Mouse (Mus musculus): ENCODE results near the gene Six2.
"Not testable (repeated sequence)": the region's sequence is repeated elsewhere in the genome, so short reads cannot be mapped to it uniquely, and the experiment has no call there.

The Six2 gene

DNA sequence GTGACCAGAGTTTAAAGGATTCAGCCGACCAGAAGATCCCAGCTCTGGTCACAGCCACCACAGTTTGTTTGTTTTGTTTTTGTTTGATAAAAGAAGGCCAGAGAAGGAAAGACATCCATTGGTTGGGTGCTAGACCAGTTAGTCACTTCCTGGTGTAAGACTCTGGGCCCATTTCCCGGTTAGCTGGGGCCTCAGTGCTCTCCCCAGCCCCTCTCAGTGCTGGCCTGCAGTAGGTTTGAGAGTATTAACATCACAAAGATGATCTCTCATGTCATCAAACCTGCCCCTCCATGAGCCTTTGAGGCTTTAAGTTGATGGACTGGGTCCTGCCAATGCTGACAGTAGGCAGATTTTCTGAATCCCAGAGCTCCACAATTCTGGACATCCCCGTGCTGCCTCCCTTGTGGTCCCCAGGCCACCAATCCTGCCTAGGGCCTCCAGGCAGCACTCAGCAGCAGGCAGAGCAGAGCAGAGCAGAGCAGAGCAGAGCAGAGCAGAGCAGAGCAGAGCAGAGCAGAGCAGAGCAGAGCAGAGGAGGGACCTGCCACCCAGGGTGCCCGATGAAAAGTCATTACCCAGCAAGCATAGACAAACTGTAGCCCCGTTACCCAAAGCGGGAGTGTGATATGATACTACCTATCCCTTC lies 2.4 kb upstream of the Six2 start:
- no peak for DNase-seq (ENCODE audit: low read depth, low spot score)

DNA sequence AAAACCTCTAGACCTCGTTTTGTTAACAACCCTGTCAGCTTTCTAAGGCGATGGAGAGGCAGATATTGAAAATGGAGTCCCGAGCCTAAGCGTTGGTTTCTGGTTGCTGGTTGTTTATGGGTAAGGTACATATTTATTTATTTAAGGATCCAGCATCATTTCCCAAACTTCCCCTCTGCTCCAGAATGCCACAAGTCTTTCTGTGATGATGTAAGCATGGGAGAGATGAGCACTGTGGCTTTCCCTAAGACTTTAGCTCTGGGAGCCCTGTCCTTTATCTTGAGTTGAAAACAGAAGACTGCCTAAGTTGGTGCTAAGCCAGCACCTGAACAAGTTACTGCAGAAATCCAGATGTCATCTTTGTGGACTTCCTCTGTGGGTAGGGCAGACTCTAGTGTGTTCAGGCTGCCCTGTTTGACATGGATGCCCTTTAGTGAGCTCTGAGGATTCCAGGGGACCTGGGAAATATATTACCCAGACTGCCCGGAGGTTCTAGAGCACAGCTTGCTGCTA lies 1.8 kb upstream of the Six2 start:
- DNase-seq (ENCODE audit: low read depth, low spot score) = no peak

DNA sequence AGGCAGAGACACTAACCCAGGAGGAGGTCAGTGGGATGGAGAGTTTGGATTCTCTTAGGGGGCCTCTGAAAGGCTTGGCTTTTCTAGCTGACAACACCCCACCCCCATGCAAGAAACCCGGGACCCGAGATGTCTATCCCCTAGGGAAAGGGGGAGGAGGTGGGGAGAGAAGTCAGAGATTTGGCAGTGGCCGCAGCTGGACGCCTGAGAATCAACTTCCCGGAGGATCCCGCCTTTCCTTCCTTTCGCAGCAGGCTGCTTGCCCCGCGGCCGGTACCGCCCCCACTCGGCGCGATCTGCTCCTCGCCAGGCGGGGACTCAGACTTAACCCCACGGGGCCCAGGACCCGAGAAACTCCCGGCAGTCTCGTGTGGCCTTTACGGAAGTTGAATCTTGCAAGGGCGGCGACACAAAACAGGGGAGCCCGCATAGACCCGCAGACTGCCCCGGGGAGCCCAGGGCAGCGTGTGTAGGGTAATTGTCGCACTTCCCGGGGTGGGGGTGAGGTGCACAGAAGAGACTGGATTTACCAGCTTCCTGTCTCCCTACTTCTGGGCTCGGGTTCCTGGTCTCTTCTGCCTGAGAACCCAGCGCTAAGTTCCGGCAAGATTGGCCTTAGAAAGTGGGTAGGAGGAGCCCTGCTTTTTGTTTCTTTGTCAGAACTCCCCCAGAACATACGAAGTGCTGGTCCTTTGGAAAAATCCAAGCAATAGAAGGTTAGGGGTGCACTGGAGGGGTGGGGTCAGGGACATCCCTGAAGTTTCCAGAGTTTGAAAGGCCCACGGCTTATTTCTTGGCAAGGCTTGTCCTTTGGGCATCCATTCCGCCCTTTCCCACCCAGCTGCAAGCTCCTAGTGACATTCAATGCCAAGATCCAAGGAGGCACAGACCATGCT lies 1.1 kb upstream of the Six2 start:
- DNase-seq (ENCODE audit: low read depth, low spot score) = no peak

DNA sequence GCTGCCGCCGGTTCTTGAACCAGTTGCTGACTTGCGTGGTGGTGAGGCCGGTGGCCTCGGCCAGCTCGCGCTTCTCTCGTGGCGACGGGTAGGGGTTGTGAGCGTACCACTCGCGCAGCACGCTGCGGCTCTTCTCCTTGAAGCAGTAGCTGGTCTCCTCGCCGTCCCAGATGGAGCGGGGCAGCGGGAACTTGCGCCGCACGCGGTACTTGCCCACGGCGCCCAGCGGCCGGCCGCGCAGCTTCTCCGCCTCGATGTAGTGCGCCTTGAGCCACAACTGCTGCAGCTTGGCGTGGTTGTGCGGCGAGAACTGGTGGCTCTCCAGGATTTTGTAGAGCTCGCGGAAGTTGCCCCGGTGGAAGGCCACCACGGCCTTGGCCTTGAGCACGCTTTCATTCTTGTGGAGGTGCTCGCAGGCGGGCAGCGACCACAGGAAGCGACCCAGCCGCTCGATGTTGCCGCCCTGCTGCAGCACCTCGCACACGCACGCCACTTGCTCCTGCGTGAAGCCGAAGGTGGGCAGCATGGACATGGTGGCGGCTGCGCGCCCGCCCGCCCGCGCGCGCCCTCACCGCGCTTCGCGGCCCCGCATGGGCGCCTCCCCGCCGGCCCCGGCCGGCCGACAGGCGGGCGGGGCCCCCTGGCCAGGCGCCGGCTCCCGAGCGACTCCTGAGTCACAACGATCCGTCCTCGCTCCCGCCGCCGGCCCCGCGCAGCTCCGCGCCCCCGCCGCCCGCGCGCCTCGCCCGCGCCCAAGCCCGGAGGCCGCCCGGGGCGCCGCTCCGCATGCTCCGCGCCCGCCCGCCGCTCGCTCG lies 446 bp downstream of the Six2 start:
- DNase-seq (ENCODE audit: low read depth, low spot score) = no peak

DNA sequence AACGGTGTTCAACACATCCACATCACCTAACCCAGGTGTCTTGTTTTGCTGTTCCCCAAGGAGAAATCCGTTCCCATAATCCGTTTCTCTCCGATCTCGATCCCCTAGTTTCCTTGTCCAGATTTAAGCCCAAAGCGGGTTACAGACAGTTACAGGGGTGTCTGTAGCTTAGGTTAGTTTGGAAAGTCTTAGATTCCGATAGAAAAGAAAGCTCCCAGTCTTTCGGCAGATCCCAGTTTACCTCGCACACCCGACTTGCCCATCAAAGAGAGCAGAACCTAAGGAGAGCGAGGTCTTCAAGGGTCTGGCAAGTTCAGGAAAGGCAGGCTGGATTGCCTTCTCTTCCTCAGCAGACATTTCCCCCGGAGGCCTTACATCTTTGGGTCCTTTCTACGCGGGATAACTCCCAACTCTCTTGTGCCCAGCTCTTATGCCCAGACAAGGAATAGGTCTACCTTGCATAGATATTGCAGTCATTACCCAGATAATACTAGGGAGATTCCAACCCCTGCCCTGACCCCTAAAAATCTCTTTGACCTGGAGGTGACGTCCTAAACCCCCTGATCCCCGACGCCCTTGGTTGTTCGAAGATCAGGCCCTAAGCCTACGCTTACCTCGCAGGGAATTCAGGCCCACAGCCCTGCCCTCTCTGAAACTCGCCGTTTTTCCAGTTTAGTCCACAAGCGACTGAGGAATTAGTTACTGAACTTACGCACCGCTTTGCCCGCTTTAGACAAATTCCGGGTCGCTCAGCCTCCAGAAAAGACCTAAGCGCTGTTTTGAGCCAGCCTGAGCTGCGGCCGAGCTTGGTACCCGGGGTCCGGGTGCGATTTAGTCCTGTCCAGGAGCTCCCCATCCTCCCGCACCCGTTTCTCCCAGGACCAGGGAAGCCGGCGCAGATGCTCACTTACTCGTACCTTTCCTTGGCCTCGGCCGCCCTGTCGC lies 1.3 kb downstream of the Six2 start:
- DNase-seq (ENCODE audit: low read depth, low spot score) = no peak

DNA sequence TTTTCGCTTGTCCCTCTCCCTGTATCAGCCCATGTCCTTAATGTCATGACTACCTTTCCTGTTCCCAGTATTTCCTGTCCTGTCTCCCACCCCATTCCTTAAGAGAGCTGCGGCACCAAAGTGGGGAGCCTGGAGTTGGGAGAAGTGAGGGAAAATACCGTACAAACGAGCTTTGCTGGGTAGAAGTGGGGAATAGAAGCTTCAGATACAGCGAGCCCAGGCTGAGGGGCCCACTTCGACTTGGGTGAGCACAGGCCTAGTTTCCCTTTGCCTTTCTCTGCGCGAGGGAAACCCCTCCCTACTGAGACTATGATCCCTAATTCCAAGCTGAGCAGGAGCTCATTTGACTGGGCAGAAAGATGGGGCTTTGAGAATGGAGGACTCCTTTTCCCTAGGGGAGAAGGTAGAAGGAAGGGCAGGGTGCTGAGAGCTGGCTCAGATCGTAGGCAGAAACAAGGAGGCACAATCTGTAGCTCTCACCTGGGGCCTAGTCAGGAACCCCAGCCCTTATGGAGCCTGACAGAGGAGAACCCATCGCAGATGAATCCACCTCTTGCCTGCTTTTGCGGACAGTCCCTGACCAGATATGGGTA lies 2.3 kb downstream of the Six2 start:
- no peak for DNase-seq (ENCODE audit: low read depth, low spot score)

DNA sequence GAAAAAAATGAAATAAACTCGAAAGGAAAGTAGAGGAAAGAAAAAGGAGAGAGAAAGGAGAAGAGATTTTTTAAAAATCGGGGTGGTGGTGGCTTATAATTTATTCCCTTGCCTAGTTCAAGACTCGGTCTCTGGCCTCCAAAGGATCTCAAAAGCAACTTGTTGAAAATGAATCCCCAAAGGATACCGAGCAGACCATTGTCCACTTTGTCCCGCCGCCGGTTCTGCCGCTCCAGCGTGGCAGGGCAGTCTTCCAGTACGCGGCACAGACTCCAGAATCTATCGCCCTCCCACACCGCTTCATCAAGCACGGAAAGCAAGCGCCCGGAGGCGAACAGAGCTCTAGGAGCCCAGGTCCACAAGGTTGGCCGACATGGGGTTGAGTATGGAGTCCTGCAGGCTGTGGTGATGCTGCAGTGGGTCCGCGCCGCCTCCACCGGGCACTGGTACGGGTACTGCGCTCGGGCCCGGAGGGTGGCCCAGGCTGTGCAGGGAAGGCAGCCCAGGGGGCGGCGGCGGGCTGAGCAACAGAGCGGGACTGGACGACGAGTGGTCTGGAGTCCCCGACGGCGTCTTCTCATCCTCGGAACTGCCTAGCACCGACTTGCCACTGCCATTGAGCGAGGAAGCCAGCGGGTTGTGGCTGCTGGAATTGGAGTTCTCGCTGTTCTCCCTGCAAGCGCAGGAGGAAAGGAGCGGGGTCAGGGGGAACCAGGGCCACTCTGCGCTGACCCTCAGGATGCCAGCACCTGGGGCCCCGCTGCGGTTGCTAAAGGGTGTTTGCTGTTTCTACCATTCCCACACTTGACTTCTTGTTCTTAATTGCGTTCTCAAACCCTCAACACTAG lies 3.0 kb downstream of the Six2 start:
- DNase-seq (ENCODE audit: low read depth, low spot score) = no peak

DNA sequence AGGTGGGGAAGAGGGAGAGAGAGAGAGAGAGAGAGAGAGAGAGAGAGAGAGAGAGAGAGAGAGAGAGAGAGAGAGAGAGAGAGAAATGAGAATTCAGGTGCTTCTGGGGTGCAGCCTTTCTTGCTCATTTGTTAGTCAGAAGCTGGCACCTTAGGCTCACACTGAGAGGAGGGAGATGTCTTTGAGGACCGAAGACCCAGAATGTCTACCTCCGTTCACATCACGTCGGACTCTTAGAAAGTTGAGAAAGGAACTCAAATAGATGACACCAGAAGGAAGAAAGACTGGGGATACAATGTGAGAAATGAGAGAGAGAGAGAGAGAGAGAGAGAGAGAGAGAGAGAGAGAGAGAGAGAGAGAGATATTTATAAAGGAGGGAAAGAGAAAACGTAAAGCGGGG lies 3.6 kb downstream of the Six2 start:
- DNase-seq (ENCODE audit: low read depth, low spot score) = not testable (repeated sequence)

DNA sequence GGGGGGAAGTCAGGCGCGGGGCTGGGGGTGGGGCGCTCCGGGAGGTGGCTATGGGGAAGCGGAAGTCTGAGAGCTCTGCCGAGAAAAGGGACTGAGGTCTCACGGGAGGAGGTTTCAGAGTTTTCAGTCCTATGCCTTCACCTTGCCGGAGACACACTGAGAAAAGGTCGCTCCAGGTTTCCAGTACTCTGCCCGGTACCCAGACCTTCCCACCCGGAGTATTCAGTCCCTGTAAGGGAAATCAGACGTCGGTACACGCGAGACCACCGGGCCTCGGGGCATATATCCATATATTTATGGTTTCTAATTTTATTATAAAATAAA lies 4.1 kb downstream of the Six2 start:
- peak; percentile 44 for DNase-seq (ENCODE audit: low read depth, low spot score)

DNA sequence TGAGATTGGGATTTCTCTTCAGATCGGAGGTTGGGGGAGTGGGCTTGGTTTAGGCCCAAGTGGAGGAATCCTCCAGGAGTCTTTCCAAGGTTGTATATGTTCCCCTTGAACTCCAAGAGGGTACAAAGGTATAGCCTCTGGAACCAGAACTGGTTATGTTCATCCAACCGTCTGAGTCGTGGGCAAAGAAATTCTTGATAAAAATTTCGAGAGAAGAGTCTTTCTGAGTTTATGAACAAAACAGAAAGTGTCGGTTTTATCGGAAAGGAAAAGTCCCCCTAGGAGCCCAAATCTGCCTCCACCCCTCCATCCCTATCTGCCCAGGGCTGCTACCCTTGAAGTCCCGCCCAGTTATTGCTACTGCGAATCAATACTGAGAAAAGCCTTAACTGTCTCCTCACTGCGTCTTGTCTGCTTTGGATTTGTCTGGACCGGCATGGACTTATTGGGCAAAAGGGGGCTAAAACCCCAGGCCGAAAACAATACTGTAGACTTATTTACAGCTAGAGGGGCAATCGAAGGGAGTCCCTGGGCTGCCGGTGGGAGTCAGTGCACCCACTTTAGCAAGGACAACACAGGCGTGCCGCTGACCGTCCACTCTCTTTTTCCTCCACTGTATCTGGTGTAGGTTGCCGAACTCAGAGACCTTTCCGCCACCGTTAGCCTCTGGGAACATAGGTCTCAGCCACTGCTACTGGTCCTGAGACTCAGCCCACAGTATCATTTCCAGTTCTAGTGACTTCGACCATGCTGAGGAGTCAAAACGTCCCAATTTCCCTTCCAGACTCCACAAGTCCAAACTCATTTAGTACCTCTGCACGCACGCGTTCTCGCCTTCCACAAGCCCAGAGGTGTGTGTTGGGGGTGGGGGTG lies 4.7 kb downstream of the Six2 start:
- DNase-seq (ENCODE audit: low read depth, low spot score) = no peak

DNA sequence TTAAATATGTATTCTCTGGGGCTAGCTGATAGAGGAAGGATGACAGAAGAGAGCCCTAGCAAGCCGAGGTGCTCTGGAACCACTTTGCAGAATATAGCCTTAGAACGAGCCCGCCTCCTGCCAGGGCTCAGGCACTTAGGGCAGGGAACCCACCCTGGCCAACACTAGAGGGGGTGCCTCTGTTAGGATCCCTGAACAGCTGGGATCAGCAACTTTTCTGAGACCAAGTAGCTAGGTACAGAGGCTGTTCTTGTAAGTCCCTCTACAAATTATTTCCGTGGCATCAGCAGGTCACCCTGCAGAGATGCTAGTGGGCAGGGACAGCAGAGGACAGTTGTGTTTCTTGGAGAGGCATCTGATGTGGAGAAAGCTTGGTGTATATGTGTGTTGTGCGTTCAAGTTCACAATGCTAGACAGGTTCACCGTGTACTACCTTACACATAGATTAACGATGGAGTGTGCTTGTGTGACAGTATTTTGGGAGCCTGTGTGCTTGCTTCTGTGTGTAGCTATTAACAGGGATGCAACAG lies 5.8 kb downstream of the Six2 start:
- DNase-seq (ENCODE audit: low read depth, low spot score) = no peak

DNA sequence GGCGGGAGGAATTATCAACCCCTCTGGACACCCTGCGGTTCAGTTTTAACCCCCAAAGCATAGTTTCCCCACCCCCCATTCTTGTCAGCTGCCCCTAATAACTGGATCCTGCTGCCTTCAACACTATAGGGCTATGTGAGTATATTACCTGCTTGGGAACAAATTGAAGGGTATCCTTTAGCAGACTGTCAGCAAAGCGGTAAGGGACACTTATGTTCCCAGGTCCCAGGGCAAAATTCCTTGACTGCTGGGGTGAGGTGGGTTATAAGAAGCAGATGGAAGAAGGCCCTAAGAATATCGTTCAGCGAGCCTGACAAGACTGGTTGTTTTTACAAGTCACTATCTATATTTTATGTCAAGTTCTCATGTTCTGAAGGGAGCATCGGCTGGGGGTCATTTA lies 6.3 kb downstream of the Six2 start:
- DNase-seq (ENCODE audit: low read depth, low spot score) = no peak

DNA sequence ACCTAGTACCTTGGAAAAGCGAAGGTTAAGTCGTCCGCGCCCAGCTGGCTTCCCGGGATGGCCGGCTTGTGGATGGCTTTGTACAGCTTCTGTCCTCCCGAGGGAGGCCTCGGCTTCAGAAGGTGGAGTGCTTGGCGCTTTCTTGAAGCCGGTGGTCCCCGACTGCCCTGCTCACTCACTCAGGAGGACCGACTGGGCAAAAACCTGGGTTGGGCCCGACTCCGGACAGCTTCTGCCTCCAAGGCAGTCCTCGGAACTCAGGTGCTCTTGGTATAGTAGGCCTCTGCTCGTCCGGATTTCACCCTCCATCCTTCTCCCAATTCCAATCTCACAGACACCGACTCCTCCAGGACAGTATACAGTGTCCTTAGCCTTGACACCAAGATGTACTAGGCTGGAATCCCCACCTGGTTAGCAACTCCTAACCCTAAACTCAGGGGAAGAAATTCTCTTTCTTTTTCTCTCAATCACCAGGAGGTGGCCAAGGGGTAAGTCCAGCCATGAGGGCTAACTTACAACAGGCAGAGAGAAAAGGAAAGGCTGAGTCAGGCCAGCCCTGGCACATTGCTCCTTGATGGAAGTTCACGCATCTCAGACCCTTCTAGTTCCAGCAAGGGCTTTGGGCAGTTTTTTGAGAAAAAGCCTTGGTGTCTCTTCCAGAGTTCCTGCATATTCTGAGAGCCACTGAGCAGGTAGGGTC lies 7.1 kb downstream of the Six2 start:
- DNase-seq (ENCODE audit: low read depth, low spot score) = no peak

DNA sequence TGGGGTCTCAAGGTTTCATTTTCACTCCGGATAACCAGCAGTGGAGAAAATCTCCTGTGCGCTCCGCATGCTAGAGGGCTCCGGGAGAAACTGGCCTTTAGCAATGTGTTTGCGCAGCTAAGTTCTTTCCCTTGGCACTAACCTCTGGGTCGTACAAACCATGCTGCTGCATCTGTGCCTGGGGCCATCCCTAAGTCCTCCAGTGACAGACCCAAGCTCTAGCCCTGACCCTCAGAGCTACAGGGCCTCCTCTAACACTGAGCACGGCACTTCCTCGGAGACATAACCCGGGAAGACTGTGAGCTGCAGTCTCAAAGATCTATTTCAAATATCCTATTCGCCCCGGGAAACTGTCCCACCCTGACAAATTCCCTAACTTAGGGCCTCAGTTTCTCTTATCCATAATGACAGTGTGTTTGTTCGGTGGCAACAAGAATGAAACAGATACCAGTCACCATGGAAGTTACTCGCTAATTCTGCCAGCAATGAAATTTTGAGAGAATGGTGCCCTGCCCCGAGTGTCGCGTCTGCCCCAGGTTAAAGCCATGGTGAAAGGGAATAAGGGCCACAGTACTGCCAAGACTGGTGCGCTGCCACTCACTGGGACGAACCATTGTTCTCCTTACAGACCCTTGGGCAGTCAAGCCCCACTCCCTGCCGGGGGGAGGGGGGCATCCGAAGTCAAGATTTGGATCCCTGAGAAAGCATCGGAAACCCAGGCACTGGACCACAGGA lies 7.8 kb downstream of the Six2 start:
- no peak for DNase-seq (ENCODE audit: low read depth, low spot score)

DNA sequence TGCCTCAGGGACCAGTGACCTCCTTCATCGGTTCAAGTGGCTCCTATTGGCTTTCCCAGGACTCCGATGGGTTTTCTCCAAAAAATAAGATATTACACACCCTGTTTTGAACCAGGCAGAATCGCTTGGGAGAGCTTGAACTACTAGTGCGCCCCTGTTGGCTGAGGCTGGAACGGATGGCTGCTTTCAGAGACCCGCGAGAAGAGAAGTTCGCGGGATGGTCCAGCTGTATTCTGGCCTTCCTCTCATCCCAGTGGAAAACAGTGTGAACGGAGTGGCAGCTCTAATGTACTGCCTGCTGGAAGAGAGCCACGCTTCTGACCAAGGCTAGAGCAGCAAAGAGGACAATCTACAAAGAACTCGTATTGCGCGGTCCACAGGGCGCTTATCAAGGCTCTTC lies 8.4 kb downstream of the Six2 start:
- DNase-seq (ENCODE audit: low read depth, low spot score) = no peak

DNA sequence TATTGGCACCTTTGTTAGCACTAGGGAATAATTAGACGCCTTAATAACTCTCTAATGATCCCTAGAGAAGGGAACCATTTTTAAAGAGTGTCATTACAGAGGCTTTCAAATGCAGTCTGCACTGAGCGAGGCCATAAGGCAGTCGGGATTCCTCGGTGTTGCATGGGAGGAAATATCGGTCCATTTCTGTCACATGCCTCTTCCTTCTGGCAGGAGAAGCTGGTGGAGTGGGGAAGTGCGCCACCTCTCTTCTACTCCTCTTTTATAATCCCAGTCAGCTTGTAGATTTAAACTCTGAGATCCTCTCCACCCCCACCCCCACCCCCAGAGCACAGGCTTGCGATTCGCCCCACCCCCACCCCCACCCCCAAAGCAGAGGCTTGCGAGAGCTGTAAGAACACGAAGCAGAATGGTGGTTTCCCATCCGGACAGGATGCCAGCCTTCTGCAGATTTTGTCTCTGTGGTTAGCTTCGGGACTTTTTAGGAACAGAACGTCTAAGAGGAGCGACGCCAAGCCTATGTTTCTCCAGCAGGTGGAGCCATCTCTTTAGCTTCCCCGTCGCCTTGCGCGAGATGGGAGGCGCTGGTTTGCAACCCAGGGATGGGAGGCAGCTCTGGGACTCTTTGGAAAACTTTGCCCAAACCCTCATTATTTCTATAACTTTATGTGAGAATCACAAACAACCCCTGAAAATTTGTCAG lies 23.3 kb downstream of the Six2 start:
- DNase-seq (ENCODE audit: low read depth, low spot score) = peak; percentile 58

DNA sequence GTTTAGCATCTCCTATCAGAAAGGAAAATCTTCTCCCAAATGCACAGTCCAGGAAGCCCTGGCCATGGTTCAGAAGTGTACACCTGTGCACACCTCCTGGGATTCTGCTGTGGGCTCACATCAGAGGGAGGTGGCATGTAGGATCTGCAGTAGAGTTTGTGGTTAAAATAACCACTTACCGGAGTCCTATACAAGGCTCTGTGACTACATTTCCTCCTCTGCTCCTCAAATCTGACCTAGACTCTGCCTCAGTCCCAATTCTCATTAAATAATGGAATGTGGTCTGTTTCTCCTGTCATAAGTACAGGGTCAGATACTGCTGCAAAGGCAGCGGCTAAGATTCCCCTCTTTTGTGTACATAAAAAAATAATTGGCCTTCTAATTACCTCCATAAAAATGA lies 23.9 kb downstream of the Six2 start:
- no peak for DNase-seq (ENCODE audit: low read depth, low spot score)

Data from A20 (cell line).